Mouse (Mus musculus) hindbrain, embryonic 15.5 days (tissue): ENCODE results near the gene Fis1. TPM values are rescaled to one million over a fixed set of nuclear protein-coding genes. Genes with fewer than 3 reads are reported as not detected.

Experiments used
- ATAC-seq: fragments of 200-750 bp; cut with Nextera tagmentation; 2 replicates; pipeline ENCODE4 v1.8.0; 2017; ENCODE audit warnings: low read depth, moderate number of reproducible peaks, moderate TSS enrichment; ENCODE audit not compliant: low FRiP score
- H3K27ac ChIP-seq: fragments of 300-500 bp; sonication (generic); replicated peaks from 2 replicates; pipeline ENCODE4 v1.5.1; 2015; ENCODE audit warnings: mild to moderate bottlenecking, inconsistent platforms
- H3K27me3 ChIP-seq: fragments of 300-500 bp; sonication (generic); 2 replicates; pipeline ENCODE4 v1.6.1; 2015; ENCODE audit warnings: control low read depth, inconsistent platforms
- H3K36me3 ChIP-seq: fragments of 300-500 bp; sonication (generic); 2 replicates; pipeline ENCODE4 v1.6.1; 2015; ENCODE audit warnings: control low read depth, inconsistent platforms
- H3K4me1 ChIP-seq: fragments of 300-500 bp; sonication (generic); replicated peaks from 2 replicates; pipeline ENCODE4 v1.6.1; 2015; ENCODE audit warnings: control low read depth, inconsistent platforms
- H3K4me2 ChIP-seq: fragments of 300-500 bp; sonication (generic); 2 replicates; pipeline ENCODE4 v1.6.1; 2015; ENCODE audit warnings: moderate library complexity, mild to moderate bottlenecking, inconsistent platforms
- H3K4me3 ChIP-seq: fragments of 300-500 bp; sonication (generic); 2 replicates; pipeline ENCODE4 v1.5.1; 2015; ENCODE audit warnings: mild to moderate bottlenecking, inconsistent platforms
- H3K9ac ChIP-seq: fragments of 300-500 bp; sonication (generic); 2 replicates; pipeline ENCODE4 v1.6.1; 2015; ENCODE audit warnings: inconsistent platforms
- H3K9me3 ChIP-seq: fragments of 300-500 bp; sonication (generic); 2 replicates; pipeline ENCODE4 v1.6.1; 2016; ENCODE audit warnings: control low read depth, inconsistent platforms
- WGBS: fragments of 180-500 bp; shearing (Covaris S2); methylation state at CpG from one replicate; pipeline ENCODE4 v1.1.7; 2015; 5-methylcytosine and 5-hydroxymethylcytosine counted together
- microRNA counts: library from miRNA; unstranded; fragments of <30 nt; microRNA quantifications from one replicate; lab custom pipeline; 2016
- microRNA-seq: library from miRNA; unstranded; fragments of <30 nt; microRNA quantifications from one replicate; pipeline ENCODE4, GENCODE M21; 2016
- polyA plus RNA-seq: library from polyadenylated mRNA; unstranded; fragments of >200 nt; fragmentation: Nextera tagmentation; extraction: Ambion mirVana; gene quantifications from 2 replicates; pipeline ENCODE4 v1.2.1, GENCODE M21; 2015

Gene Fis1
- polyA plus RNA-seq, 1 experiment from 2014 or later: 375 TPM

DNA sequence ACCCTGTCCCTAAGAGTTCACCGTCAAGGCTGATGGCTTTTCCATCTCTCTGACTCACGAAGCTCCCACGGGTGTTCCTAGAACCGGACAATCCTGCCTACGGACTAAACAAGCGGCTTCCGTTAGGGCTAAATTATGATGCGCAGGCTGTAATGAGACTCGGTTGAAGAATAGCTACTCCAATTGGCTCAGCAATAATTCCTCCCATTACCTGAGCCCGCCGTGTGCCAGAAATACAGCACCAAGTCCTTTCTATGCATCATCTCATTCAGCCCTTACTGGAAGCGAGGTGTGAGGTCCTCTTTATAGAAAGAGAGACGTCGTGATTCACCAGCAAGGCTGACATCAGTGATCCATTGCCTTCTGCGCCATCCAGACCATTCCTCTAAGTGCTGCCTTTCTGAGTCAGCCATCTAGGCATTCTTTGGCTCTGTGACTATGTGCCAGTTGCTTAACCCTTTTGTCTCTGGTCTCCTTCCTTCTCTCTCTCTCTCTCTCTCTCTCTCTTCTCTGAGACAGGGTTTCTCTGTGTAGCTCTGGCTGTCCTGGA lies 59.4 kb downstream of the Fis1 start:
- 70% methylated on average over 15 of the region's 15 CpGs for WGBS
- Histone ChIP-seq H3K36me3 (no peaks in the 10 kb centered on the region), H3K9ac (no peak overlapping the region), H3K27me3 (no peaks in the 10 kb centered on the region), H3K27ac (no peak overlapping the region), H3K4me2 (no peak overlapping the region), H3K4me3 (no peak overlapping the region), H3K4me1 (no peaks in the 10 kb centered on the region), H3K9me3 (no peaks in the 10 kb centered on the region)
- no peak for ATAC-seq

MicroRNAs within 50 kb of the gene (microRNA counts, 519-probe panel; counts per million panel counts)
- microRNA mmu-miR-702 (lab: Ali Mortazavi, UCI): not detected

Small RNAs within 50 kb of the gene (microRNA-seq; reads per million reads assigned to microRNA genes)
- gene Mir702: 88.7 reads per million, percentile 50 among the genes with 10 or more reads in this experiment

Other genes with a start within 250 kb of the Fis1 start
- 37.8 and 41.8 TPM in 2 replicates for gene Col26a1, start 70.1 kb upstream of the Fis1 start, polyA plus RNA-seq
- gene Ift22, start 45.1 kb upstream of the Fis1 start, polyA plus RNA-seq: 129 and 131 TPM in 2 replicates
- 0.19 and 0.38 TPM in 2 replicates for gene Cldn15, start 13.3 kb downstream of the Fis1 start, polyA plus RNA-seq
- gene Plod3, start 33.7 kb downstream of the Fis1 start, polyA plus RNA-seq: 37.7 and 39.1 TPM in 2 replicates
- gene Znhit1, start 34.7 kb downstream of the Fis1 start, polyA plus RNA-seq: 134 and 145 TPM in 2 replicates
- gene Vgf, start 73.1 kb downstream of the Fis1 start, polyA plus RNA-seq: 15.2 and 15.4 TPM in 2 replicates
- gene Ap1s1, start 92.9 kb downstream of the Fis1 start, polyA plus RNA-seq: 237 and 239 TPM in 2 replicates
- gene Serpine1, start 119.0 kb downstream of the Fis1 start, polyA plus RNA-seq: 0.17 and 0.29 TPM in 2 replicates
- gene Trim56, start 162.9 kb downstream of the Fis1 start, polyA plus RNA-seq: 3.4 and 4.5 TPM in 2 replicates
- not detected in 2 replicates for gene Muc3, start 196.0 kb downstream of the Fis1 start, polyA plus RNA-seq